Mouse (Mus musculus) liver, adult 2 months (tissue): ENCODE measurements around the gene Cacna1a.

ENCODE experiments used
- CTCF ChIP-seq: fragments of 200-500 bp; IDR thresholded peaks from 2 replicates; pipeline ENCODE4 v1.5.1; 2011; ENCODE audit warnings: low read depth, low read length, control low read depth
- POLR2A ChIP-seq: fragments of 200-500 bp; IDR thresholded peaks from 2 replicates; pipeline ENCODE4 v1.6.1; 2011; ENCODE audit warnings: low read length, control low read depth; ENCODE audit not compliant: insufficient read depth; ENCODE audit errors: extremely low read depth

DNA sequence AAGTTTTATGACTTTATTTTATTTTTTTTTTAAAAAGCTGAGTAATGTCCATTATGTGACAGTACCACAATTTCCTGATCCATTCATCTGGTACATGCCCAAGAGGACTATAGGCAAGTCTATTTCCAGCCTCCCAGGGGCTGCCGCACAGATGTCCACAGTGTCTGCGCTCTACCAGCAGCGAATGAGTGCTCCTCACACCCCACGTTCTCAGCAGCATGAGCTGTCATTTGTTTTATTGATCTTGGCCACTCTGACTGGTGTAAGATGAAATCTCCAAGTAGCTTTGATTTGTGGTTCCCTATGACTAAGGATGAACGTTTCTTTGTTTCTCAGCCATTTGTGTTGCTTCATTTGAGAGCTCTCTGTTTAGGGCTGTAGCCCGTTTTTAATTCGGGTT, 6.6 kb upstream of the Cacna1a start:
- no peak for TF ChIP-seq POLR2A
- no peak for TF ChIP-seq CTCF
